Mouse (Mus musculus): Measurements from ENCODE around the gene Gm10358.
"Not testable (repeated sequence)": the region's sequence is repeated elsewhere in the genome, so short reads cannot be mapped to it uniquely, and the experiment has no call there.

Gene Gm10358

DNA sequence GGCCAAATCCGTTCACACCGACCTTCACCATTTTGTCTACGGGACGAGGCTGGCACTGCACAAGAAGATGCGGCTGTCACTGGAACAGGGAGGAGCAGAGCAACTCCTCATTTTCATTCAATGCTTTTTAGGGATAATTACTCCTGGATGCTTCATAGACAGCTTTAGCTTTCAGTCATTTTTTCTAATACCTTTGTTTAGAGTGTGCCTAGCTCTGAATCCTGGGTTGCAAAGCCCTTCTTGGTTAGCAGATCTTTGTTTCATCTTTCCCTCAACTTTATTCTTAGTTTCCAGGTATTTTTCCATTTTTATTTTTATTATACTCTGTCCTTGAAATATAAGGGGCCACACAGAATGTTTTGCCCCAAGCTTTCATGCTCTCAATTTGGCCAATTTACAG, at the start of gene Gm10358:
Gene Gm10358 (minus strand): TSS at position 101 of the 400 bp plus-strand sequence.
- DNase-seq (ENCODE audit: low read depth, low spot score): no peak

DNA sequence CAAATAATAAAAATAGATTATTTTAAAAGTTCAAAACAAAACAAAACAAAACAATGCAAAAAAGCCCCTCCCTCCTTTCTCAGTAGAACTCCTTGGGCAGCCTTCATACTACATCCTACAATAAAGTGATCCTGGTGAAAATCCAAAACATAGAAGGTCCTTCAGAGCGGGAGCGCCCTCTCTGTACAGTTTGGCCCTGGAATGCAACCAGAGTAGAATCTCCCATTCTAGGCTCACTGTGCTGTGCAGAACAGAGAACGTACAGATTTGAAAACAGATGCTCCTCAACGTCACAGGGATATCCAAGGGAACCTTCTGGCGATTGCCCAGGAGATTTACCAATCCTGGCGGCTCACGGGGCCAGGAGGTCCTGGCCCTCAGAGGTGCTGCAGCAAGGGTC, 42.0 kb upstream of the Gm10358 start, which contains the start of gene Iqcm:
Gene Iqcm (plus strand): TSS at position 301 of the 400 bp plus-strand sequence.
- no peak for DNase-seq (ENCODE audit: low read depth, low spot score)

DNA sequence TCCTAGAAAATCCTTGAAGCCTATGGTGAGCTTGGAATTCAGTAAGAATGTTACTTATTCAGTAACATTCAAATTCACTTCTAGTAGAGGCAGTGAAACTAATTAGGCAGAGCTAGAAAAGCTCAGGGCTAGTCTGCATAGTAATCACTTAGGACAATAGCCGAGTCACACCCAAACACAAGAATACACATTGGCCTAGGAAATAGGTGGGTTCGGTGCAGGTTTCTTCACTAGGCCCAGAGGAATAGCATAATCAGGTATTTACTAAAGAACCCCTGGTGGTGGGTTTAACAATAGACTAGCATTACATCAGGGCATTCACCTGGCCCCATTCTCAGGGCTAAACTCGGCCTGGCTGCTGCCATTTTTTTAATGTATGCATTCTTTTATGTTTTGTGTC, 9.3 kb upstream of the Gm10358 start:
- not testable (repeated sequence) for DNase-seq (ENCODE audit: low read depth, low spot score)

DNA sequence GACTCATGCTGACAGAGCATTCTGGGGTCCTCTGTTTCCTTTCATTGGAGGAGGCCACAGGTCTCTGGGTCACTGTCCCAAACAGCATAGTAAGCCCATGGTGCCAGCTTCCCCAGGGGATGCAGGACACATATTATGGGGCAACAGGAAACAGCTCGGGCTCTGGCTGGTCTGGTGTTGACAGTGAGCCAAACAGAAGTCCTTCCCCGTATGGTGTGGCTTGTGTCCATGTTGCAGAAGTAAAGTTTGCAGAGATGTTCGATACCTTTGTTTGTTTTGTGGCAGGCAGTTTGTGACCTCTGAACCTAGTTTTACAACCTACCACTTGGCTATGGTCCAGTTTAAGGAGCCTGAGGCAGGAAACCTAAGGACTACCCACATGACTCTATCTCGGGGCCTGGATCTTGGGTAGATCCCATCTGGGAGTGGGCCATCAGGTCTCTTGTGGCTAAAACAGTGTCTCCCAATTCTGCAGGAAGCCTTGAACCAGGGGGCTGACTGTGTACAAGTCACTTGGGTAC, 21.6 kb downstream of the Gm10358 start:
- no peak for DNase-seq (ENCODE audit: low read depth, low spot score)

GRCm38 (mm10) chr8:75375530-75376123, 30.8 kb downstream of the Gm10358 start:
- peak; percentile 8 for DNase-seq (ENCODE audit: low read depth, low spot score)

DNA sequence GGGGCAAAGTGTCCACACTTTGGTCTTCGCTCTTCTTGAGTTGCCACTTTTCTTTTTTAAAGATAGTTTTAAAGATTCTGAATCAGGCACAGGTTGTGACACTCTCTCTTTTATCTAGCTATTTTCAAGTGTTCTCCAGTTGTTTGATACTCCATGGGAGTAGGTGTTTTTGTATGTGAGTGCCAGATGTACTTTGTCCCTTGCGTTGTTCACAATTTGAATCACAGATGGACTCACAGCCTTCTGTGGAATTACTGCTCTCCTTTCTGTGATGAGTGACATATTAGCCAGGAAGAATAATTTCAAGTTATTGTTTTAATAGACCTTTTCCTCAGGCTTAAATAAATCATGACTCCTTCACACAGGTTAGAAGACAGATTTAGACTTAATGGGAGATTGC, 34.4 kb downstream of the Gm10358 start:
- DNase-seq (ENCODE audit: low read depth, low spot score): no peak

Measured in brain, adult 2 months (tissue).